Mouse (Mus musculus) heart, postnatal 4 days (tissue): ENCODE results near the gene Zfp575. TPM values are rescaled to one million over a fixed set of nuclear protein-coding genes. Genes with fewer than 3 reads are reported as not detected.

Source experiments
- DNase-seq: peaks from one replicate; pipeline ENCODE4 v3.0.0; 2021
- total RNA-seq, 2 experiments: library from RNA; stranded (reverse); gene quantifications; 2 replicates each; pipeline ENCODE4 v1.2.3; 2021

The Zfp575 gene
- total RNA-seq, 2 experiments from 2014 or later: 0.27 to 0.33 TPM

GRCm38 (mm10) chr7:24563191-24563836, 24.1 kb downstream of the Zfp575 start:
- no peak for DNase-seq

- no peak for DNase-seq
Measured at GRCm38 (mm10) chr7:24561450-24561849, 26.0 kb downstream of the Zfp575 start.

GRCm38 (mm10) chr7:24555786-24556185, 31.7 kb downstream of the Zfp575 start:
- DNase-seq: no peak

- no peak for DNase-seq
Measured at GRCm38 (mm10) chr7:24551985-24552759, 35.3 kb downstream of the Zfp575 start.

- no peak for DNase-seq
Measured at GRCm38 (mm10) chr7:24547534-24548036, 39.9 kb downstream of the Zfp575 start.

GRCm38 (mm10) chr7:24546634-24547389, 40.6 kb downstream of the Zfp575 start:
- peak; percentile 99 for DNase-seq

- DNase-seq: peak; percentile 12
Measured at GRCm38 (mm10) chr7:24546068-24546614, 41.3 kb downstream of the Zfp575 start, which contains the start of the genes Pinlyp and Xrcc1. Gene Pinlyp (minus strand): TSS chr7:24546118. Gene Xrcc1 (plus strand): TSS chr7:24546289.

- DNase-seq: no peak
Measured at GRCm38 (mm10) chr7:24544506-24544905, 42.9 kb downstream of the Zfp575 start.

GRCm38 (mm10) chr7:24539686-24540085, 47.8 kb downstream of the Zfp575 start:
- no peak for DNase-seq

- no peak for DNase-seq
Measured at GRCm38 (mm10) chr7:24538701-24539100, 48.7 kb downstream of the Zfp575 start.

GRCm38 (mm10) chr7:24538154-24538553, 49.3 kb downstream of the Zfp575 start:
- peak; percentile 38 for DNase-seq

- DNase-seq: no peak
Measured at GRCm38 (mm10) chr7:24537591-24537990, 49.9 kb downstream of the Zfp575 start.

GRCm38 (mm10) chr7:24537081-24537480, 50.4 kb downstream of the Zfp575 start:
- DNase-seq: no peak

GRCm38 (mm10) chr7:24534301-24534700, 53.1 kb downstream of the Zfp575 start:
- no peak for DNase-seq

Other genes with a start within 250 kb of the Zfp575 start
- gene Lypd5, start 238.4 kb downstream of the Zfp575 start, total RNA-seq: not detected
- gene Kcnn4, start 217.4 kb downstream of the Zfp575 start, total RNA-seq: 1 to 10 TPM; 1.0 TPM
- 10 to 100 TPM; 15.0 to 15.5 TPM for gene Smg9, start 188.0 kb downstream of the Zfp575 start, total RNA-seq
- gene Irgc1, start 135.3 kb downstream of the Zfp575 start, total RNA-seq: not detected
- gene Plaur, start 125.2 kb downstream of the Zfp575 start, total RNA-seq: 10 to 100 TPM in 1 of 2 experiments, 1 to 10 TPM in 1; 6.4 to 10.4 TPM
- 10 to 100 TPM; 11.9 to 12.5 TPM for gene Cadm4, start 105.6 kb downstream of the Zfp575 start, total RNA-seq
- 10 to 100 TPM; 17.3 to 18.5 TPM for gene Zfp428, start 80.6 kb downstream of the Zfp575 start, total RNA-seq
- gene AC161166.1, start 75.2 kb downstream of the Zfp575 start, total RNA-seq: not detected
- 10 to 100 TPM; 16.7 to 17.2 TPM for gene Irgq, start 57.0 kb downstream of the Zfp575 start, total RNA-seq
- not detected for gene Pinlyp, start 41.5 kb downstream of the Zfp575 start, total RNA-seq
- 10 to 100 TPM; 42.0 to 43.9 TPM for gene Xrcc1, start 41.4 kb downstream of the Zfp575 start, total RNA-seq
- gene Ethe1, start 98 bp downstream of the Zfp575 start, total RNA-seq: 10 to 100 TPM; 15.9 to 16.9 TPM
- under 1 TPM; 0.57 to 0.61 TPM for gene Phldb3, start 23.1 kb upstream of the Zfp575 start, total RNA-seq
- gene Lypd3, start 48.9 kb upstream of the Zfp575 start, total RNA-seq: not detected
- not detected for gene Tex101, start 89.0 kb upstream of the Zfp575 start, total RNA-seq
- gene BC049730, start 121.6 kb upstream of the Zfp575 start, total RNA-seq: not detected
- not detected for gene Gm4763, start 139.3 kb upstream of the Zfp575 start, total RNA-seq
- under 1 TPM; 0.10 to 0.18 TPM for gene Cd177, start 172.7 kb upstream of the Zfp575 start, total RNA-seq
- under 1 TPM in 1 of 2 experiments, not detected in 1; 0.25 TPM for gene Ceacam10, start 189.6 kb upstream of the Zfp575 start, total RNA-seq